Mouse (Mus musculus): ENCODE results near the gene Ptprn2. TPM values are rescaled to one million over a fixed set of nuclear protein-coding genes. Genes with fewer than 3 reads are reported as not detected.

The Ptprn2 gene
- polyA plus RNA-seq, 1 experiment from 2014 or later: 0.30 TPM

DNA sequence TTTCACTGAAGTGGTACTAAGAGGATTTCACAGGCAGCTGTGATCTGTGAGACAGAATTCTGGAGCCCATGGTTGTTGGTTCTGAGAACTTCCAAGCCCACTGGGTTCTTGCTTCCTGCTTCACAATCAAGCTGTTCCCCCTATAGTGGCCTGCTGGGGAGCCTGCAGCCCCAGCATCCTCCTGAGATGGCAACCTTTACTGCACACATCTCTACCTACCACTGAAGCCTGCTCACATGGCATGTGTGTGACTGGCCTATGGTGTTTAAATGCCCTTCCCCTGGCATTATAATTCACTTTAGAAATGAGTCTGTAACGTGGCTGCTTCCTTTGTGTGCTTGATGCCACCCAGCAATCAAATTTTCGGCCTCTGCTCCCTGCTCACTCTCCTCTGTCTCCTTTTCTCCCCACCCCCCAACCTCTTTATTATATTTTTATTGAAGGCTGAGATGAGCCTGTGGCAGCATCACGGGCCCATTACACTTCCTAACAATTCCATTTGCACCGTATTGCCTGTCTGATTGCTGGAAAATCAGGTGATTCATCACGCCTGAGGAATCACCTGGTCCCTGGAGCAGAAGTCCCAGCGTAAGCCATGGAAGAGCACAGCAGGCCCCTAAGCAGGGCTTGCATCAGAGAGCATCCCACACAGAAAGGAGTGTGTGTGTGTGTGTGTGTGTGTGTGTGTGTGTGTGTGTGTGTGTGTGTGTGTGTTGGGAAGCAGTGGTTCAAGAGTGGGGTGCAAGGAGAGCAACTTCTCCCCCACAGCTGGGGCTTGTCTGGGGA is 402.2 kb downstream of the Ptprn2 start:
- H3K4me3 ChIP-seq (ENCODE audit: low read depth, low read length): no peak overlapping the region
- no peak for ATAC-seq (ENCODE audit: insufficient read depth)

DNA sequence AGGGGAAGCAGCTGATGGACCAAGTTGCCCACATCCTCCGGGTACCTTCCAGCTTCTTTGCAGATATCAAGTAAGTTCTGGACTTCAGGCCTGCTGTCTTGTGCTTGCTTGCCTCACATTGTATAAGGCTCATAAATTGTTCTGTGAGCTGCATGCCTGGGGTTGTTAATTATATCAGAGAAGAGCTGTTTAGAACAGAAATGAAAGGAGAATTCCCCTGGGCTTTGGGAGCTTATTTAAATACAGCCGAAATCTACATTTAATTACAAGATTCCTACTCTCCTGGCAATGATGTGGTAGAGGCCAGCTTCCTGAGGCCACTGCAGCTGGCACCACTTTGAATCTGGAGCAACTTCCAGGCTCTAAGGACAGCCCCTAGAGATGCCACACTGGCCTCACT is 403.3 kb downstream of the Ptprn2 start:
- DNase-seq: no peak
- Histone ChIP-seq H3K4me1 (ENCODE audit: insufficient read depth) (no peaks in the 10 kb centered on the region), H3K9ac (no peak overlapping the region), H3K27me3 (ENCODE audit: insufficient read depth, low read length) (no peaks in the 10 kb centered on the region), H3K36me3 (ENCODE audit: insufficient read depth) (no peaks in the 10 kb centered on the region), H3K4me3 (ENCODE audit: low read depth, low read length) (no peak overlapping the region), H3K4me2 (no peak overlapping the region), H3K27ac (ENCODE audit: low read depth) (no peak overlapping the region), H3K9me3 (ENCODE audit: low read depth, low read length) (no peaks in the 10 kb centered on the region)
- no peak for ATAC-seq (ENCODE audit: insufficient read depth)
- WGBS: 80% methylated on average over 2 of the region's 2 CpGs
- no peak for TF ChIP-seq CTCF (IDR thresholded peaks at IDR 0.05; ENCODE audit: low read depth)

More for the DNA sequence above, 402.2 kb downstream of the Ptprn2 start:
- Histone ChIP-seq H3K9ac (no peak overlapping the region), H3K27ac (ENCODE audit: low read depth) (no peak overlapping the region), H3K36me3 (ENCODE audit: insufficient read depth) (no peaks in the 10 kb centered on the region), H3K27me3 (ENCODE audit: insufficient read depth, low read length) (no peaks in the 10 kb centered on the region), H3K9me3 (ENCODE audit: low read depth, low read length) (no peaks in the 10 kb centered on the region), H3K4me1 (ENCODE audit: insufficient read depth) (no peaks in the 10 kb centered on the region), H3K4me2 (no peak overlapping the region)
- no peak for TF ChIP-seq CTCF (IDR thresholded peaks at IDR 0.05; ENCODE audit: low read depth)
- 68% methylated on average over 6 of the region's 6 CpGs for WGBS
- DNase-seq: no peak

DNA sequence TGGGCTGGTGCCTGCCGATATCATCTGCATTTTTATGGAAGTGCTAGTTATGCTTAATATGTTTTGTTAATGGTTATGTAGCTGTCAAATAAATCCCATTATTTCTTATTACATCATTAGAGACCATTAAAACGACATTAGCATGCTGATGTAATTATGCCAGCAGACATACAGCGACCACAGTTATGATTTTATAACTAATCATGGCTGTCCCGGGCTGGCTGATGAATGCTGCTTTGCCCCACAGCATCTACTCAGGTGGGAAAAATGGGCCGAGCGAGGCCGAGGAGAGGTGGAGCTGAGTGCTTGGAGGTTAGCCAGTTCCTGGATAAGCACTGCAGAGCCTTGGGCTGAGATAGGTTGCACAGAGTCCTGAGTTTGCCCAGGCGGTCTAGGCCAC is 407.1 kb downstream of the Ptprn2 start:
- no peaks in the 10 kb centered on the region for H3K9me3 ChIP-seq (ENCODE audit: low read depth, low read length)
- H3K4me3 ChIP-seq (ENCODE audit: low read depth, low read length): no peak overlapping the region
- TF ChIP-seq CTCF (IDR thresholded peaks at IDR 0.05; ENCODE audit: low read depth): no peak
- H3K9ac ChIP-seq: no peak overlapping the region
- no peak for DNase-seq
- H3K36me3 ChIP-seq (ENCODE audit: insufficient read depth): no peaks in the 10 kb centered on the region
- no peak for ATAC-seq (ENCODE audit: insufficient read depth)
- WGBS: 71% methylated on average over 8 of the region's 8 CpGs
- H3K27ac ChIP-seq (ENCODE audit: low read depth): no peak overlapping the region
- H3K27me3 ChIP-seq (ENCODE audit: insufficient read depth, low read length): no peaks in the 10 kb centered on the region
- no peak overlapping the region for H3K4me2 ChIP-seq
- H3K4me1 ChIP-seq (ENCODE audit: insufficient read depth): no peaks in the 10 kb centered on the region

DNA sequence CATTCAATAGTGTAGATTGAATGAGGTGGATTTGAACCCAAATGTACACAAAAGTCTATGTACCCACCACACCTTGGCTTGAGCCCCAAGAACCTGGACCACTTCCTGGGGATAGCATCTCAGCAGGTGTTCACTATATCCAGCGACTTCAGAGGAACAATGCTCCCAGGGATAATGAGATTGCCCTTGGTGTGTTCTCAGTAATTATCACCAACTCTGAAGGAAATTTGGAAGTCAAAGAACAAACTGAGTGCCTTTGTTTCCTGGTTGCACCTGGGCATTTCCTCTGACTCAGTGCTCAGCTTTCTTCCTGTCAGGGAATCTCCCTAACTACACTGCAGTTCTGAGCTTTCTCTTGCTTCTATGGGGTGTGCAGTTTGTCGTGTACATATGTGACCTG is 411.1 kb downstream of the Ptprn2 start:
- Histone ChIP-seq H3K27ac (ENCODE audit: low read depth) (no peak overlapping the region), H3K4me1 (ENCODE audit: insufficient read depth) (no peaks in the 10 kb centered on the region), H3K36me3 (ENCODE audit: insufficient read depth) (no peaks in the 10 kb centered on the region), H3K9me3 (ENCODE audit: low read depth, low read length) (no peaks in the 10 kb centered on the region), H3K4me3 (ENCODE audit: low read depth, low read length) (no peak overlapping the region), H3K4me2 (no peak overlapping the region), H3K9ac (no peak overlapping the region), H3K27me3 (ENCODE audit: insufficient read depth, low read length) (no peaks in the 10 kb centered on the region)
- ATAC-seq (ENCODE audit: insufficient read depth) (no peak), DNase-seq (no peak)
- no peak for TF ChIP-seq CTCF (IDR thresholded peaks at IDR 0.05; ENCODE audit: low read depth)
- 36% methylated on average over 2 of the region's 2 CpGs for WGBS

DNA sequence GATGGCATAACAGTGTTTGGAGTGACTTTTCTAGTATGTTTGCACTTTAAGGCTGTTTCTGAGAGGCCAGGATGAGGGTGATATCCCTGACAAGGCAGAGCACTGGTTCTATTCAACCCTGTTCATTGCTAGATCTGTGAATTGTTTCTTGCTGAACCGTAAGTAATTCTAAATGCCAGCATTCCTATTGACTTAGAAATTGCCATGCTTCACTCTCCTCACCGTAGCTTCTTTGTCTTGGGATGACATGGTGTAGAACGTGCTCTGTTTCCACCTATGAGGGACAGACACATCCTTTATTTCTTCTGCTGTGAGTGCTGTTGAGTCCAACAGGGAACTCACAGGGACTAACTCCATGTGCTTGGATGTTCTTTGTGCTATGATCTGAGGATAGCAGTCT is 416.3 kb downstream of the Ptprn2 start:
- no peak overlapping the region for H3K4me3 ChIP-seq (ENCODE audit: low read depth, low read length)
- H3K4me2 ChIP-seq: no peak overlapping the region
- no peaks in the 10 kb centered on the region for H3K4me1 ChIP-seq (ENCODE audit: insufficient read depth)
- TF ChIP-seq CTCF (IDR thresholded peaks at IDR 0.05; ENCODE audit: low read depth): no peak
- no peaks in the 10 kb centered on the region for H3K27me3 ChIP-seq (ENCODE audit: insufficient read depth, low read length)
- ATAC-seq (ENCODE audit: insufficient read depth): no peak
- no peak overlapping the region for H3K27ac ChIP-seq (ENCODE audit: low read depth)
- no peak overlapping the region for H3K9ac ChIP-seq
- no peaks in the 10 kb centered on the region for H3K36me3 ChIP-seq (ENCODE audit: insufficient read depth)
- DNase-seq: no peak
- 77% methylated on average over 3 of the region's 3 CpGs for WGBS
- no peaks in the 10 kb centered on the region for H3K9me3 ChIP-seq (ENCODE audit: low read depth, low read length)

DNA sequence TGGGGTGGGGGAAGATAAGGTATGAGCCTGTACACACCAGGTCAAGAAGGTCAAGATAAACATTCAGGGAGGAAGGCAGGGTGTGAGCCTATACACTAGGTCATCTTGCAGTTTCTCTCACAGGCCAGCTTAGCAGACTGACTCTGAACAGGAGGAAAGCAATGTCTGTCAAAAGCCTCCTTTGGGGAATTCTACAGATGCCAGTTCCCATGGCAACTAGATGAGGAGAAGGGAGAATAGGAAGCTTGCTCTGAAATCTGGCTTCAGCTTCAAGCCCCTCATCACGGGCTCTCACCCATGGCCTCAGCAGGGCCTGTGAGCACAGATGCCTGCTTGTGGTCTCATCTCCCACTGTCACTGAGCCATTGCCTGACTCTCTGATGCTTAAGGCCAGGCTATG is 421.9 kb downstream of the Ptprn2 start:
- H3K36me3 ChIP-seq (ENCODE audit: insufficient read depth): no peaks in the 10 kb centered on the region
- H3K27me3 ChIP-seq (ENCODE audit: insufficient read depth, low read length): no peaks in the 10 kb centered on the region
- ATAC-seq (ENCODE audit: insufficient read depth) (no peak), DNase-seq (no peak)
- 10% methylated on average over 1 of the region's 1 CpGs for WGBS
- no peaks in the 10 kb centered on the region for H3K9me3 ChIP-seq (ENCODE audit: low read depth, low read length)
- no peak overlapping the region for H3K9ac ChIP-seq
- no peak for TF ChIP-seq CTCF (IDR thresholded peaks at IDR 0.05; ENCODE audit: low read depth)
- H3K4me3 ChIP-seq (ENCODE audit: low read depth, low read length): no peak overlapping the region
- no peak overlapping the region for H3K27ac ChIP-seq (ENCODE audit: low read depth)
- H3K4me2 ChIP-seq: no peak overlapping the region
- H3K4me1 ChIP-seq (ENCODE audit: insufficient read depth): no peaks in the 10 kb centered on the region

DNA sequence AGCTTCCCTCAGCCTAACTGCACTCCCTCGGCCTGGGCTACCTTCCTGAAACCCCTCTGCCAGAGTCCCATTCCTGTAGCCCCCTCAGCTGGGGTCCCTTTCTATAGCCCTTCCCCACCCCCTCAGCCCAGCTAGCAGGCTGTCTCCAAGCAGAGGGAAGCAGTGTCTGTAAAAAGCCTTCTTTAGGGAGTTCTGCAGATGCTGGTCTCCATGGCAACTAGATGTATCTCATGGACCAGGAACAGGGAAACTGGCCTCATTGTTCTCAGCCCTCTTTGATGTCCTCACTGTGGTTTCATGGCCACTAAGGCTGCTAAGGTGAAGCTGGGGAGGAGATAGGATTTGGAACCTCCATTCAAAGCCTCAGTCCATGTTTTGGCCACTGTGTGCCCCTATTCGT is 423.1 kb downstream of the Ptprn2 start:
- no peaks in the 10 kb centered on the region for H3K4me1 ChIP-seq (ENCODE audit: insufficient read depth)
- TF ChIP-seq CTCF (IDR thresholded peaks at IDR 0.05; ENCODE audit: low read depth): no peak
- DNase-seq (no peak), ATAC-seq (ENCODE audit: insufficient read depth) (no peak)
- no peak overlapping the region for H3K4me3 ChIP-seq (ENCODE audit: low read depth, low read length)
- no peak overlapping the region for H3K27ac ChIP-seq (ENCODE audit: low read depth)
- no peak overlapping the region for H3K9ac ChIP-seq
- no peaks in the 10 kb centered on the region for H3K9me3 ChIP-seq (ENCODE audit: low read depth, low read length)
- WGBS: 73% methylated on average over 2 of the region's 2 CpGs
- no peak overlapping the region for H3K4me2 ChIP-seq
- H3K27me3 ChIP-seq (ENCODE audit: insufficient read depth, low read length): no peaks in the 10 kb centered on the region
- H3K36me3 ChIP-seq (ENCODE audit: insufficient read depth): no peaks in the 10 kb centered on the region

Data from lung, embryonic 14.5 days (tissue).